Mouse (Mus musculus): Measurements from ENCODE around the gene Adpgk.

Gene Adpgk

GRCm38 (mm10) chr9:59290957-59291687, at the start of gene Adpgk:
Gene Adpgk (plus strand): TSS chr9:59291558.
- DNase-seq, result peak; percentile 100

- no peak for DNase-seq
Measured at GRCm38 (mm10) chr9:59245181-59245580, 46.2 kb upstream of the Adpgk start.

GRCm38 (mm10) chr9:59246456-59247029, 44.8 kb upstream of the Adpgk start:
- DNase-seq, result no peak

GRCm38 (mm10) chr9:59249359-59249758, 42.0 kb upstream of the Adpgk start:
- DNase-seq, result no peak

- no peak for DNase-seq
Measured at GRCm38 (mm10) chr9:59250272-59250671, 41.1 kb upstream of the Adpgk start.

GRCm38 (mm10) chr9:59254716-59255421, 36.5 kb upstream of the Adpgk start:
- no peak for DNase-seq

- no peak for DNase-seq
Measured at GRCm38 (mm10) chr9:59259806-59260454, 31.4 kb upstream of the Adpgk start.

GRCm38 (mm10) chr9:59266332-59266731, 25.0 kb upstream of the Adpgk start:
- no peak for DNase-seq

- DNase-seq, result peak; percentile 96
Measured at GRCm38 (mm10) chr9:59269728-59270127, 21.6 kb upstream of the Adpgk start.

GRCm38 (mm10) chr9:59271081-59271480, 20.3 kb upstream of the Adpgk start:
- no peak for DNase-seq

GRCm38 (mm10) chr9:59271711-59272110, 19.6 kb upstream of the Adpgk start:
- peak; percentile 94 for DNase-seq

- DNase-seq, result no peak
Measured at GRCm38 (mm10) chr9:59273199-59273598, 18.2 kb upstream of the Adpgk start.

GRCm38 (mm10) chr9:59274846-59275455, 16.4 kb upstream of the Adpgk start:
- DNase-seq, result no peak

- no peak for DNase-seq
Measured at GRCm38 (mm10) chr9:59278199-59278598, 13.2 kb upstream of the Adpgk start.

GRCm38 (mm10) chr9:59278694-59279093, 12.7 kb upstream of the Adpgk start:
- DNase-seq, result no peak

- DNase-seq, result no peak
Measured at GRCm38 (mm10) chr9:59280888-59281287, 10.5 kb upstream of the Adpgk start.

- peak; percentile 94 for DNase-seq
Measured at GRCm38 (mm10) chr9:59281871-59282682, 9.3 kb upstream of the Adpgk start.

GRCm38 (mm10) chr9:59282683-59282986, 8.7 kb upstream of the Adpgk start:
- no peak for DNase-seq

GRCm38 (mm10) chr9:59285614-59286013, 5.7 kb upstream of the Adpgk start:
- no peak for DNase-seq

GRCm38 (mm10) chr9:59288058-59288457, 3.3 kb upstream of the Adpgk start:
- DNase-seq, result no peak

GRCm38 (mm10) chr9:59288685-59289410, 2.5 kb upstream of the Adpgk start:
- no peak for DNase-seq

All from heart, adult 11 months (tissue).